Mouse (Mus musculus) bone marrow, adult 2 months (tissue): ENCODE results near the gene Fam19a5.

Experiments used
- CTCF ChIP-seq: fragments of 200-500 bp; IDR thresholded peaks from 2 replicates; pipeline ENCODE4 v1.5.1; 2011; ENCODE audit warnings: low read length, control low read depth; ENCODE audit not compliant: control insufficient read depth, insufficient read depth
- POLR2A ChIP-seq: fragments of 200-500 bp; IDR thresholded peaks from 2 replicates; pipeline ENCODE4 v1.6.1; 2011; ENCODE audit warnings: low read depth, mild to moderate bottlenecking, control low read depth, low read length, borderline replicate concordance; ENCODE audit not compliant: control insufficient read depth

- TF ChIP-seq POLR2A (no peak), CTCF (no peak)
These were observed 138.3 kb downstream of the Fam19a5 start for GRCm38 (mm10) chr15:87682410-87682809.
